Mouse (Mus musculus): ENCODE measurements around the gene Slc39a13. TPM values are rescaled to one million over a fixed set of nuclear protein-coding genes. Genes with fewer than 3 reads are reported as not detected.

The Slc39a13 gene
- 42.5 and 44.3 TPM in 2 replicates for polyA plus RNA-seq (2016; fragmentation: Nextera tagmentation; extraction: Ambion mirVana)

DNA sequence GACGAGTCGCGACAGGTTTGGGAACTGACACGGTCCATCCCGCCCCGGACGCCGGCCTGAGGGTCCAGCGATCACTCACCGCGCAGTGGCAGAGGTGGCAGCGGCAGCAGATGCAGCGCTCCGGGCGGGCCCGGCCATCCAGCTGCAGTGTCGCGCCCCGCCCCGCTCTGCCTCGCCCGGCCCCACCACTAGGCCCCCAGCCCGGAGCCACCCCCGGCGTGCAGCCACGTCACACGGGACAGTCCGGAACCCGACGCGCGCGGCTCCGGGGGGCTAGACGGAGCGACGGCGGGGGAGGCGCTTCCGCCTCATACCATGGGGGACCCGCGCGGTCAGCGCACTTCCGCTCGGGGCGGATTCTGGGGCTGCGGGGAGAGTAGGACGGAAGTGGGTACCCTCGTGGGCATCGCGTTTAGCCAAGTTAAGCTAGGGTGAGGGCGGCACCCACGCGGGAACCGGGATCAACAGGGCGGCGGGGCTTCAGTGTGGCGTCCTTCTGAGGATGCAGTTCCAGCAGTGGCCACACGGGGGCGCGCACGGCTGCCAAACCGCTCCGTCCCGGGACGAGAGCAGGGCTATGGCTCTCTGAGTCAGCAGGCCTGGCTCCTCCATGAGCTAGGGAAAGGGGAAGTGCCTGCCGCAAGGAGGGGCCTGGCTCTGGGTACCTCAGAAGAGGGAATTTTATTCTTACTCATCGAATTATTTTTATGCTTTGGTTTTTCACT is at the start of gene Slc39a13:
Gene Slc39a13 (minus strand): TSS at position 342 of the 725 bp plus-strand sequence.
- H3K4me3 ChIP-seq, result peak within 1 kb of the TSS; percentile 70
- ATAC-seq (ENCODE audit: insufficient number of reproducible peaks, low FRiP score), result peak; percentile 97
- no peaks in the 10 kb centered on the region for H3K27me3 ChIP-seq (replicated peaks)
- H3K36me3 ChIP-seq, result peaks cover 17% of the 10 kb centered on the region
- no peaks in the 10 kb centered on the region for H3K9me3 ChIP-seq (replicated peaks)
- WGBS, result under 1% methylated on average over 69 of the region's 69 CpGs
- H3K9ac ChIP-seq, result peak within 1 kb of the TSS; percentile 67
- peaks cover 24% of the 10 kb centered on the region for H3K4me1 ChIP-seq (replicated peaks)
- H3K4me2 ChIP-seq, result peak within 1 kb of the TSS; percentile 77
- peak within 1 kb of the TSS; percentile 80 for H3K27ac ChIP-seq (ENCODE audit: poor library complexity, severe bottlenecking)

DNA sequence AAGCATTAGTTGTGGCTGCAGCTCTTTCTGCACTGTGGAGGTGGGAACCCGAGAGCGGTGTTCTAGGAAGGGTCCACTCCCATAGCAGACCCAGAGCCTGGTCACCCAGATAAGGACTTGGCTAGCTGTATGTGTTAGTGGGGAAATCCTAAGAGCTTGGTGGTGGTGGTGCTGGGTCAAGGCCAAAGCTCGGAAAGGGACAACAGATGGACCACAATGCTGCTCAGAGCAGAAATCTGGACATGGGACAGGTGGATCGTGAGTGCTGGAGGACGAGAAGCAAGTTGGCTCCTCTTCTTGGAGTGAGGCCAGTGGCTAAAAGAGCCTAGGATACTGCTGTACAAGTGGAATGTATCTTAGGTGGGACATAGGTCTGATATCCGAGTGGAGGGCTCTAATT is 49.3 kb upstream of the Slc39a13 start:
- ATAC-seq (ENCODE audit: insufficient number of reproducible peaks, low FRiP score), result no peak
- H3K27ac ChIP-seq (ENCODE audit: poor library complexity, severe bottlenecking), result peak overlapping the region; percentile 95
- peaks cover 62% of the 10 kb centered on the region for H3K4me1 ChIP-seq (replicated peaks)

DNA sequence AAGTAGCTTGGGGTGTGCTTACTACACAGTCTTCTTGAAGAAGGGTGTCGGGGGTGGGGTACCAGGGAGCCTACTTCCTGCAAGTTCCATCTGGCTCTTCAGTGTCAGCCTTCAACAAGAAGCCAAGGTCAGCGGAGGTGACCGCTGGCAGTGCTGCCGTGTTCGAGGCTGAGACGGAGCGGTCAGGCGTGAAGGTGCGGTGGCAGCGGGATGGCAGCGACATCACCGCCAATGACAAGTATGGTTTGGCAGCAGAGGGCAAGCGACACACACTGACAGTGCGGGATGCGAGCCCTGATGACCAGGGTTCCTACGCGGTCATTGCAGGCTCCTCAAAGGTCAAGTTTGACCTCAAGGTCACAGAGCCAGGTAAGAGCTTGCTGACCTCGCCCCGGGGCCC is 48.8 kb upstream of the Slc39a13 start:
- Histone ChIP-seq H3K9ac (peak overlapping the region; percentile 93), H3K4me1 (replicated peaks) (peaks cover 57% of the 10 kb centered on the region), H3K27ac (ENCODE audit: poor library complexity, severe bottlenecking) (peak overlapping the region; percentile 95), H3K9me3 (replicated peaks) (no peaks in the 10 kb centered on the region), H3K4me3 (peak overlapping the region; percentile 71), H3K27me3 (replicated peaks) (no peaks in the 10 kb centered on the region), H3K36me3 (peaks cover 40% of the 10 kb centered on the region), H3K4me2 (peak overlapping the region; percentile 77)
- 59% methylated on average over 19 of the region's 19 CpGs for WGBS
- no peak for ATAC-seq (ENCODE audit: insufficient number of reproducible peaks, low FRiP score)

More for the DNA sequence above, 49.3 kb upstream of the Slc39a13 start:
- Histone ChIP-seq H3K36me3 (peaks cover 45% of the 10 kb centered on the region), H3K9ac (peak overlapping the region; percentile 93), H3K9me3 (replicated peaks) (no peaks in the 10 kb centered on the region), H3K4me3 (peak overlapping the region; percentile 71), H3K27me3 (replicated peaks) (no peaks in the 10 kb centered on the region), H3K4me2 (peak overlapping the region; percentile 77)
- whole genome bisulfite sequencing, result 49% methylated on average over 6 of the region's 6 CpGs

DNA sequence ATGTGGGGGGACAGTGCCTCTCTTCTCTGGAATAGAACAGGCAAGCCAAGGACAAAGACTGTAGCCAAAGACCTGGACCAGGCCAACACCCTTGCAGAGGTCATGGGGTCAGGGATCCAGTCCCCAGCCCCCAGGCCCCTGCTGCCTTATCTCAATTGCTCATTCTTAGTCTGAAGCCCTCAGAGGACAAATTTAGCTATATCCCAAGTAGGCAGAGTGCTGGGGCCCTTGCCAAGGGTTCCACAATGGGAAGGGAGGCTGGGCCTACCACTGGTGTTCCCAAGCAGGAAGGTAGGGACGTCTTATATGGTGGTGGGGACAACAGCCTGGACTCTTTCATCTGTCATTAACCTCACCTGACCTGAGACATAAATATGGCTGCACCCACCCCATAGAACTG is 48.4 kb upstream of the Slc39a13 start:
- H3K9ac ChIP-seq, result peak overlapping the region; percentile 93
- H3K27ac ChIP-seq (ENCODE audit: poor library complexity, severe bottlenecking), result peak overlapping the region; percentile 95
- ATAC-seq (ENCODE audit: insufficient number of reproducible peaks, low FRiP score), result peak; percentile 44
- peak overlapping the region; percentile 71 for H3K4me3 ChIP-seq
- H3K4me1 ChIP-seq (replicated peaks), result peaks cover 53% of the 10 kb centered on the region
- no peaks in the 10 kb centered on the region for H3K27me3 ChIP-seq (replicated peaks)
- H3K36me3 ChIP-seq, result peaks cover 36% of the 10 kb centered on the region
- H3K4me2 ChIP-seq, result peak overlapping the region; percentile 77
- H3K9me3 ChIP-seq (replicated peaks), result no peaks in the 10 kb centered on the region
- 19% methylated on average over 1 of the region's 1 CpGs for WGBS

DNA sequence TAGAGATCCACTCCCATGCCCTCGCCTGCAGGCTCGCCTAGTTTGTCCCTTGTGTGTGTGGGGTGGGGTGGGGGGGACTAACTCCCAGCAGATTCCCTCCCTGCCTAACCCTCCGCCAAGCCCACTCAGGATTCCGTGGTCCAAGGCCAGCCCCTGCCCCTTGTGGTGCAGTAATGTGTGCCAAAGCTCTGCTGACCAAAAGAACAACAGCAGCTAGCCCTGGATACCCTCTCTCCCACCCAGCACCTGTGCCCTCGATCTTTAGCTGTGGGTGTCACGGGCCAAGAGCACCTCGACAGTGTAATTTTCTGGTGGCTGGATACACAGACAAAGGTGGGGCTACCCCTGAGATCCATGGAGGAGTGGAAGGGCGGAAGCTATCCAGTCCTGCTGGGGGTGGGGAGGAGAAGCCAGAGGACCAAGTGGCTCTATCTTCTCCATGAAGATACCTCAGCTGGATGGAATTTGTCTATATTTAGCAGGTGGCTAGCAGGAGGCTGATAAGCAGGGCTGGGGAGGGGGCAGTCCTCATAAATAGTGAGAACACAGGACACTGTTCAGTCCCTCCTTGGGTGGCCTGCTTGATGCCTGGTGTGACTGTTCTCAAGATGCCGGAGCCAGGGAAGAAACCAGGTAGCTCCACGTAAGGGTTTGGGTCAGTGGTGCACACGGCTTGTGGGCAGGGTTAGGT is 47.5 kb upstream of the Slc39a13 start, which contains the start of gene Mybpc3:
Gene Mybpc3 (plus strand): TSS at position 560 of the 691 bp plus-strand sequence.
- Histone ChIP-seq H3K4me3 (peak within 1 kb of the TSS; percentile 71), H3K9ac (peak within 1 kb of the TSS; percentile 93), H3K36me3 (peaks cover 27% of the 10 kb centered on the region), H3K9me3 (replicated peaks) (no peaks in the 10 kb centered on the region), H3K4me1 (replicated peaks) (peaks cover 49% of the 10 kb centered on the region), H3K27ac (ENCODE audit: poor library complexity, severe bottlenecking) (peak within 1 kb of the TSS; percentile 95), H3K4me2 (peak within 1 kb of the TSS; percentile 77), H3K27me3 (replicated peaks) (no peaks in the 10 kb centered on the region)
- peak; percentile 64 for ATAC-seq (ENCODE audit: insufficient number of reproducible peaks, low FRiP score)
- 35% methylated on average over 11 of the region's 11 CpGs for WGBS

DNA sequence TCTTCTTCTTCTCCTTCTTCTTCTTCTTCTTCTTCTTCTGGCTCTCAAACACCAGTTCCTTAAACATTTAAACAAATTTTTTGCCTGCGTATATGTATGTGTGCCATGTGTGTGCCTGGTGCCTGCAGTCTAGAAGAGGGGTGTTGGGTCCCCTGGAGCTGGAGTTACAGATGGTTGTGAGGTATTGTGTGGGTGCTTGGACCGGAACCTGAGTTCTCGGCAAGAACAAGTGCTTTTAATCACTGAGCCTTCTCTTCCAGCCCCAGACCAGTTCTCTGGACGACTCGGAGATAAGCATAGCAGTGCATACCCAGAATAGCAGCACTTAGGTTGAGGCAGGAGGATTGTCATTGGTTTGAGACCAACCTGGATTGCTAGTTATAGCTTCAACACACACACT is 46.6 kb upstream of the Slc39a13 start:
- H3K9me3 ChIP-seq (replicated peaks), result no peaks in the 10 kb centered on the region
- WGBS, result 43% methylated on average over 5 of the region's 5 CpGs
- peaks cover 48% of the 10 kb centered on the region for H3K4me1 ChIP-seq (replicated peaks)
- H3K4me2 ChIP-seq, result peak overlapping the region; percentile 38
- no peak overlapping the region for H3K4me3 ChIP-seq
- ATAC-seq (ENCODE audit: insufficient number of reproducible peaks, low FRiP score), result no peak
- peaks cover 18% of the 10 kb centered on the region for H3K36me3 ChIP-seq
- H3K27me3 ChIP-seq (replicated peaks), result no peaks in the 10 kb centered on the region
- H3K27ac ChIP-seq (ENCODE audit: poor library complexity, severe bottlenecking), result peak overlapping the region; percentile 95
- no peak overlapping the region for H3K9ac ChIP-seq

DNA sequence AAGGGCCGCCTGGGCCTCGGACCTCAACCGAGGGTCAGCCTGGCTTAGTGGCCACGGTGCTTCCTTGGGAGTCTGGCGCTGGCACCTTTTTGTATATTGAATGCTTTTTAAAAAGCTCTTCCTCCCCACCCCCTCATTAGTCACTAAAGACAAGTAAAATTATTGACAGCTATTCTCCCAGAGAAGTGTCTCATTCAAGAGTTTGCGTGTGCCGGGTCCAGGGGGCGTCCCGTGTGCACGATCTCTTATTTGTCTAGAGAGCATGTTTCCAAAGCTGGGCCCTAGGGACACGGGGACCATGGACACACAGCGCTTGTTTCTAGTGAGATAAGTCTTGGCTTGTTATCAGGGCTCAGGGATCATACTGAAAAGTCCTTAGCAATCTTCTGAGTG is 45.4 kb upstream of the Slc39a13 start:
- 27% methylated on average over 12 of the region's 12 CpGs for WGBS

DNA sequence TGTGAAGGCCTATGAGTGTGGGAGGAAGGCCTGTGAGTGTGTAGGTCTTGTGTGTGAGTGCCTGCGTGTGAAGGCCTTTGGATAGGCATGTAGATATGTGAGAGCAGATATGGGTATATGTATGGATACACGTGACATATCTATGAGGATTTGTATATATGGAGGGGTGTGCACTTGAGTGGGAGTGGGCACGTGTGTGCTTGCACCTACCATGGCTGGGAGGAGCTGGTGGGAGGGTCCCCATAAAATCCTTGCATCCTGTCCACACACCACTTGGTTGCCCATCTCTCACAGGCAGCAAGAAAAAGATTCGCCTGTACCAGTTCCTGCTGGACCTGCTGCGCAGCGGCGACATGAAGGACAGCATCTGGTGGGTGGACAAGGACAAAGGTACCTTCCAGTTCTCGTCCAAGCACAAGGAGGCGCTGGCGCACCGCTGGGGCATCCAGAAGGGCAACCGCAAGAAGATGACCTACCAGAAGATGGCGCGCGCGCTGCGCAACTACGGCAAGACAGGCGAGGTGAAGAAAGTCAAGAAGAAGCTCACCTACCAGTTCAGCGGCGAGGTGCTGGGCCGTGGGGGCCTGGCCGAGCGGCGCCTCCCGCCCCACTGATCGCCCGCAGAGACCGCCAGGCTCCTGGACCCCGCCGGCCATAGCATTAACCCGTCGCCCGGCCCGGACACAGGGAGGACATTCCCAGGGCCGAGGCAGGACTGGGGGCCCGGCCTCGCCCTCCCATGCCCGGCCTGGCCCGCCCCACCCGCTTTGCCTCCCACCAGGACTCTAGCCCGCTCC is 44.8 kb upstream of the Slc39a13 start:
- H3K36me3 ChIP-seq, result no peaks in the 10 kb centered on the region
- no peaks in the 10 kb centered on the region for H3K9me3 ChIP-seq (replicated peaks)
- WGBS, result 8% methylated on average over 42 of the region's 42 CpGs
- peak overlapping the region; percentile 47 for H3K4me3 ChIP-seq
- ATAC-seq (ENCODE audit: insufficient number of reproducible peaks, low FRiP score), result peak; percentile 41
- peak overlapping the region; percentile 70 for H3K9ac ChIP-seq
- H3K4me1 ChIP-seq (replicated peaks), result peaks cover 37% of the 10 kb centered on the region
- no peak overlapping the region for H3K27ac ChIP-seq (ENCODE audit: poor library complexity, severe bottlenecking)
- H3K4me2 ChIP-seq, result peak overlapping the region; percentile 80
- H3K27me3 ChIP-seq (replicated peaks), result no peaks in the 10 kb centered on the region

More for the DNA sequence above, 45.4 kb upstream of the Slc39a13 start:
- H3K4me2 ChIP-seq, result peak overlapping the region; percentile 80
- H3K9ac ChIP-seq, result peak overlapping the region; percentile 70
- peaks cover 37% of the 10 kb centered on the region for H3K4me1 ChIP-seq (replicated peaks)
- no peaks in the 10 kb centered on the region for H3K9me3 ChIP-seq (replicated peaks)
- no peak overlapping the region for H3K27ac ChIP-seq (ENCODE audit: poor library complexity, severe bottlenecking)
- peak overlapping the region; percentile 47 for H3K4me3 ChIP-seq
- no peaks in the 10 kb centered on the region for H3K27me3 ChIP-seq (replicated peaks)
- ATAC-seq (ENCODE audit: insufficient number of reproducible peaks, low FRiP score), result no peak
- peaks cover 5% of the 10 kb centered on the region for H3K36me3 ChIP-seq

DNA sequence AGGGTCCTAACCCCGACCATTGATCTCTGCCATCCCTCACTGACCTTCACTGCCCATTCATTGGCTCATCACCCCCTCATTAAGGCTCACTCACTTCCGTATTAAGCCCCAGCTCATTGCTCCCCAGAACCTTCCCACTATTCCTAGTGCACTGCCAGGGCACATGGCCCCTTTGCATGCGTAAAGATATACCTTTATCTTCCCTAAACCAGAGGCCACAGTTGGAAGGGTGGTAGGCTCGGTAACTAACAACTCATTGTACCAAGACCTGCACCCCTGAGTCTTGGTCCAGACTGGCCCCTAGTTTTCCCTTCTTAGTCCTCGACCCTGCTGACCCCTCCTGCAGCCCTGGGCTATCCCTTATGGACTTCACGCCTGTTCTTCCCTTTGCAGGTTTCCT is 43.6 kb upstream of the Slc39a13 start:
- H3K27me3 ChIP-seq (replicated peaks), result no peaks in the 10 kb centered on the region
- 71% methylated on average over 6 of the region's 6 CpGs for WGBS
- H3K4me1 ChIP-seq (replicated peaks), result peaks cover 37% of the 10 kb centered on the region
- H3K4me2 ChIP-seq, result no peak overlapping the region
- no peak for ATAC-seq (ENCODE audit: insufficient number of reproducible peaks, low FRiP score)
- H3K9me3 ChIP-seq (replicated peaks), result no peaks in the 10 kb centered on the region
- no peak overlapping the region for H3K9ac ChIP-seq
- no peak overlapping the region for H3K27ac ChIP-seq (ENCODE audit: poor library complexity, severe bottlenecking)
- no peak overlapping the region for H3K4me3 ChIP-seq
- no peaks in the 10 kb centered on the region for H3K36me3 ChIP-seq

DNA sequence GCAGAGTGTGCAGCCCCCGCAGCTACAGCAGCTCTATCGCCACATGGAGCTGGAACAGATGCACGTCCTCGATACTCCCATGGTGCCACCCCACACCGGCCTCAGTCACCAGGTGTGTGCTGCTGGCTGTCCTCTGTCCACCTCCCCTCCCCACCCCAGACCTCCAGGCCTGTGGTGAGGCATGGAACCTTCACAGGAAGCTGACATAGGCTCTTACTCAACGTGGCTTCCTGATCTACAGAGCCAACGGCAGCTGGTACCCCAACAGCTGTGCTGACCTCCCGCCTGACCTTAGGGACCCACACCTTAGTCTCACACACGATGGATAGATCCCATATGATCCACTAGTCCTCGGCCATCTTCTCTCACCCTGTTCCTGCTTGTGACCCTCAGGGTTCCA is 43.1 kb upstream of the Slc39a13 start:
- H3K36me3 ChIP-seq, result no peaks in the 10 kb centered on the region
- H3K9ac ChIP-seq, result no peak overlapping the region
- H3K4me3 ChIP-seq, result no peak overlapping the region
- peaks cover 37% of the 10 kb centered on the region for H3K4me1 ChIP-seq (replicated peaks)
- H3K27me3 ChIP-seq (replicated peaks), result no peaks in the 10 kb centered on the region
- H3K27ac ChIP-seq (ENCODE audit: poor library complexity, severe bottlenecking), result no peak overlapping the region
- ATAC-seq (ENCODE audit: insufficient number of reproducible peaks, low FRiP score), result no peak
- no peaks in the 10 kb centered on the region for H3K9me3 ChIP-seq (replicated peaks)
- 69% methylated on average over 10 of the region's 10 CpGs for WGBS
- H3K4me2 ChIP-seq, result no peak overlapping the region

DNA sequence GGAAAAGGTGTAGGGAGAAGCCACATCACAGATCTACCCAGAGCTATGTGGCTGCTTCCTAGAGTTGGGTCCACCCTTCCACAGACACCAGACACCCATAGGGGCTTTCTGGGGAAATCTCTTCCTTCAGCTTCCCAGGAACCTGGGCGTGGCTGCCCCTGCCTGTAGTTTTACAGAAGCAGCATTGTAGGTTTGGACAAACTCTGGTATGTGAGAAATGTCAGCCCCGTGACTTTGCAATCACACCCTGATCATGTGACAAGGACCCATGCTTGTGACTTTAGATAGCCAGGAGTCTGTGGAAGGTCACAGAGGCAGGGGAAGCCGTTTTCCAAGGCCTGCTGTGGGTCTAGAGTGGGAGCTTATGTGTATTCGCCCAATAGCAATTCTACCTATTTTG is 42.3 kb upstream of the Slc39a13 start:
- H3K4me1 ChIP-seq (replicated peaks), result peaks cover 34% of the 10 kb centered on the region
- H3K4me2 ChIP-seq, result peak overlapping the region; percentile 8; the same call in 1 of the 2 replicates
- no peaks in the 10 kb centered on the region for H3K9me3 ChIP-seq (replicated peaks)
- WGBS, result 31% methylated on average over 4 of the region's 4 CpGs
- no peaks in the 10 kb centered on the region for H3K36me3 ChIP-seq
- no peak overlapping the region for H3K4me3 ChIP-seq
- ATAC-seq (ENCODE audit: insufficient number of reproducible peaks, low FRiP score), result no peak
- 0 out of 2 replicates have a peak overlapping the region, but pooled peaks have one; percentile 4 for H3K9ac ChIP-seq
- H3K27ac ChIP-seq (ENCODE audit: poor library complexity, severe bottlenecking), result no peak overlapping the region
- no peaks in the 10 kb centered on the region for H3K27me3 ChIP-seq (replicated peaks)
